Mouse (Mus musculus) hindbrain, embryonic 14.5 days (tissue): ENCODE data around the gene Pafah1b3. TPM values are rescaled to one million over a fixed set of nuclear protein-coding genes. Genes with fewer than 3 reads are reported as not detected.

Source experiments
- ATAC-seq: fragments of 200-750 bp; cut with Nextera tagmentation; 2 replicates; pipeline ENCODE4 v1.8.0; 2017; ENCODE audit warnings: moderate number of reproducible peaks, mild to moderate bottlenecking, moderate TSS enrichment, moderate library complexity; ENCODE audit not compliant: low FRiP score
- DNase-seq: peaks from one replicate; pipeline ENCODE4 v3.0.0-alpha.2; 2015; ENCODE audit warnings: low spot score
- H3K27ac ChIP-seq: fragments of 300-500 bp; sonication (generic); 2 replicates; pipeline ENCODE4 v1.5.1; 2014; ENCODE audit warnings: mild to moderate bottlenecking, moderate library complexity
- H3K27me3 ChIP-seq: fragments of 300-500 bp; sonication (generic); 2 replicates; pipeline ENCODE4 v1.6.1; 2014; ENCODE audit warnings: mild to moderate bottlenecking, low read length, mixed read lengths; ENCODE audit not compliant: control insufficient read depth, insufficient read depth
- H3K36me3 ChIP-seq: fragments of 300-500 bp; sonication (generic); replicated peaks from 2 replicates; pipeline ENCODE4 v1.6.1; 2014; ENCODE audit not compliant: control insufficient read depth, insufficient read depth
- H3K4me1 ChIP-seq: fragments of 300-500 bp; sonication (generic); replicated peaks from 2 replicates; pipeline ENCODE4 v1.6.1; 2014; ENCODE audit warnings: antibody characterized with exemption, low read length, mixed read lengths; ENCODE audit not compliant: control insufficient read depth, insufficient read depth
- H3K4me2 ChIP-seq: fragments of 300-500 bp; sonication (generic); replicated peaks from 2 replicates; pipeline ENCODE4 v1.6.1; 2014; ENCODE audit warnings: mild to moderate bottlenecking, moderate library complexity
- H3K4me3 ChIP-seq: fragments of 300-500 bp; sonication (generic); replicated peaks from 2 replicates; pipeline ENCODE4 v1.5.1; 2014; ENCODE audit warnings: mild to moderate bottlenecking, low read length
- H3K9ac ChIP-seq: fragments of 300-500 bp; sonication (generic); 2 replicates; pipeline ENCODE4 v1.6.1; 2014
- H3K9me3 ChIP-seq: fragments of 300-500 bp; sonication (generic); 2 replicates; pipeline ENCODE4 v1.6.1; 2016; ENCODE audit warnings: low read length; ENCODE audit not compliant: control insufficient read depth
- WGBS: fragments of 180-500 bp; shearing (Covaris S2); extraction: QIAGEN DNeasy Blood & Tissue Kit; methylation state at CpG from one replicate; pipeline ENCODE4 v1.1.7; 2014; 5-methylcytosine and 5-hydroxymethylcytosine counted together
- polyA plus RNA-seq: library from polyadenylated mRNA; unstranded; fragments of >200 nt; fragmentation: Nextera tagmentation; extraction: Ambion mirVana; gene quantifications from 2 replicates; pipeline ENCODE4 v1.2.1, GENCODE M21; 2014

The Pafah1b3 gene
- polyA plus RNA-seq, 1 experiment from 2014 or later, result 576 TPM

DNA sequence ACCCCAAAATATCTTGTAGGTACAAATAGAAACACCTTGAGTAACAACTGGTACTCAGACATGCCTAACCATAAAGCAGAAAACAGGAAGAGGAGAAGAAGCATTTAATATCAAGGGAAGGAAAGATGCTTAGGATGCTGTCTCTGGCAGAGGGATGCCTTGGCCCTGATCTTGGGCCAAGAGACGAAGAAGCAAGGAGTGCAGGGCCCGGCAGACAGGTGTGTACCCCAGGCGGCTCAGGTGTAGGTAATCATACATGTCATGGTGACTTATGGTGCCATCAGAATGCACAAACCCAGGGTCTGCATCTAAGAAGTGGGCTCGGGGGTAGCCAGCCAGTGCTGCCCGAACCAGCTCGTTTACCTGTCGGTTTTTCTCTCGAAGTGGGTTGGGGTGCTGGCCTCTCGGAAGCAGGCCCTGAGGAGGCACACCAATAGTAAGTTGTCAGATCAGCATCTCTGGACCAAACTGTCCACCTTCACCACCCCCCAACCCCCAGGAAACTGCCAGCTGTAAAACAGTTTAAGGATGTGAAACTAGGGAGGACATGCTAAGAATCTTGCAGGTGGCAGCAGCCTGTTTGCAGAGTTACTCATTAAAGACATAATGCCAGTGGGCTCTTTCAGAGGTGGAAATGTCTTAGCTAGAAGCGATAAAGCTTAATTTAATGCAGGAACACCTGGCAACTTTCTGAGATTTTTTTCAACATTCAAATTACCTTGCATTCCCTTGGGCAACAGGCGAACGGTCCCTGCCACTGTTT lies 2.6 kb downstream of the Pafah1b3 start:
- 89% methylated on average over 12 of the region's 12 CpGs for WGBS
- H3K27me3 ChIP-seq, result no peaks in the 10 kb centered on the region
- H3K36me3 ChIP-seq, result peaks cover 62% of the 10 kb centered on the region
- no peak overlapping the region; the same call in 1 of the 2 replicates for H3K9ac ChIP-seq
- H3K9me3 ChIP-seq, result no peaks in the 10 kb centered on the region
- no peak overlapping the region for H3K27ac ChIP-seq
- peaks cover 20% of the 10 kb centered on the region for H3K4me1 ChIP-seq
- H3K4me2 ChIP-seq, result no peak overlapping the region
- DNase-seq (no peak), ATAC-seq (no peak)
- H3K4me3 ChIP-seq, result 0 out of 2 replicates have a peak overlapping the region, but pooled peaks have one; percentile 79

DNA sequence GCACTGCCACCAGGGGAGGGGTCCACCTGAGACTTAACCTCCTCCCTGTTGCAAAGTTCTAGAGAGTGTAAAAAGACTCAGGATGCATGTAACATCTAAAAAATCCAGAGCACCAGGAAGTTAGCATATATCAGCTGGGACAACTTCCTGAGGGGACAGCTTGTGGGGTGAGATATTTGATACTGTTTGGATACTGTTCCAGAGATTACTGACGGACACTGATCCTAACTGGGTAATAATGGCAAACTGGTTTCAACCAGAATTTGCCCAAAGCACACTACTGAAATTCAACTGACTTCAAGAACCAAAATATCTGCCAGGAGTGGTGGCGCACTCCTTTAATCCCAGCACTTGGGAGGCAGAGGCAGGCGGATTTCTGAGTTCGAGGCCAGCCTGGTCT lies 3.3 kb downstream of the Pafah1b3 start:
- H3K27me3 ChIP-seq, result no peaks in the 10 kb centered on the region

DNA sequence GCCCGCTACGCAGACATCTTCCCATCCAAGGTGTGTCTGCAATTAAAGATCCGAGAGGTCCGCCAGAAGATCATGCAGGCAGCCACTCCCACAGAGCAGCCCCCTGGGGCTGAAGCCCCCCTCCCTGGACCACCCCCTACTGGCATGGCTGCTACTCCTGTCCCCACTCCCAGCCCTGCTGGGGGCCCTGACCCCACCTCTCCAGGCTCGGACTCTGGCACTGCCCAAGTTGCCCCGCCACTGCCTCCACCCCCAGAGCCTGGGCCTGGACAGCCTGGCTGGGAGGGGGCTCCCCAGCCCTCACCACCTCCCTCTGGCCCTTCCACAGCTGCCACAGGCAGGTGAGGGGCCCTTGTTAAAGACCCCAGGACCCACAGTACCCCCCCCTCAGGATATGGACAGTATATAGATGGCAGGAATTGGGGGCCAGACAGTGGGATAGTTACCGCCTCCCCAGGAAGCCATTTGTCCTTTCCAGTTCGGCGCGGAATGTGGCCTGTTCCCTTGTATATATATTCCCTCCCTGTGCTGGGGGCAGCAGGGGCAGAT lies 4.5 kb downstream of the Pafah1b3 start:
- no peak overlapping the region for H3K4me2 ChIP-seq
- H3K9ac ChIP-seq, result no peak overlapping the region
- DNase-seq, result no peak
- H3K9me3 ChIP-seq, result no peaks in the 10 kb centered on the region
- peaks cover 81% of the 10 kb centered on the region for H3K36me3 ChIP-seq
- H3K4me1 ChIP-seq, result peaks cover 16% of the 10 kb centered on the region
- ATAC-seq, result no peak
- no peak overlapping the region for H3K4me3 ChIP-seq
- no peaks in the 10 kb centered on the region for H3K27me3 ChIP-seq
- WGBS, result 86% methylated on average over 10 of the region's 10 CpGs
- 0 out of 2 replicates have a peak overlapping the region, but pooled peaks have one; percentile 8 for H3K27ac ChIP-seq

More for the DNA sequence above, 3.3 kb downstream of the Pafah1b3 start:
- WGBS, result 97% methylated on average over 4 of the region's 4 CpGs
- Histone ChIP-seq H3K4me3 (no peak overlapping the region), H3K4me1 (peaks cover 20% of the 10 kb centered on the region), H3K4me2 (no peak overlapping the region), H3K27ac (no peak overlapping the region), H3K36me3 (peaks cover 69% of the 10 kb centered on the region), H3K9me3 (no peaks in the 10 kb centered on the region), H3K9ac (no peak overlapping the region)
- DNase-seq (no peak), ATAC-seq (no peak)

- Histone ChIP-seq H3K27ac (peak overlapping the region; percentile 51; the same call in 1 of the 2 replicates), H3K4me3 (no peak overlapping the region), H3K4me1 (peaks cover 13% of the 10 kb centered on the region), H3K36me3 (peaks cover 93% of the 10 kb centered on the region), H3K9me3 (no peaks in the 10 kb centered on the region), H3K27me3 (no peaks in the 10 kb centered on the region), H3K4me2 (no peak overlapping the region), H3K9ac (no peak overlapping the region)
- DNase-seq (no peak), ATAC-seq (no peak)
- 41% methylated on average over 7 of the region's 7 CpGs for WGBS
These were observed 5.7 kb downstream of the Pafah1b3 start for GRCm38 (mm10) chr7:25292107-25292506.

GRCm38 (mm10) chr7:25290911-25291310 lies 6.9 kb downstream of the Pafah1b3 start:
- no peak overlapping the region for H3K4me2 ChIP-seq
- ATAC-seq (no peak), DNase-seq (no peak)
- 89% methylated on average over 2 of the region's 2 CpGs for WGBS
- H3K27me3 ChIP-seq, result no peaks in the 10 kb centered on the region
- H3K27ac ChIP-seq, result no peak overlapping the region
- no peak overlapping the region for H3K4me3 ChIP-seq
- peaks cover 100% of the 10 kb centered on the region for H3K36me3 ChIP-seq
- no peaks in the 10 kb centered on the region for H3K9me3 ChIP-seq
- no peak overlapping the region for H3K9ac ChIP-seq
- H3K4me1 ChIP-seq, result peaks cover 4% of the 10 kb centered on the region; the same call in 1 of the 2 replicates

DNA sequence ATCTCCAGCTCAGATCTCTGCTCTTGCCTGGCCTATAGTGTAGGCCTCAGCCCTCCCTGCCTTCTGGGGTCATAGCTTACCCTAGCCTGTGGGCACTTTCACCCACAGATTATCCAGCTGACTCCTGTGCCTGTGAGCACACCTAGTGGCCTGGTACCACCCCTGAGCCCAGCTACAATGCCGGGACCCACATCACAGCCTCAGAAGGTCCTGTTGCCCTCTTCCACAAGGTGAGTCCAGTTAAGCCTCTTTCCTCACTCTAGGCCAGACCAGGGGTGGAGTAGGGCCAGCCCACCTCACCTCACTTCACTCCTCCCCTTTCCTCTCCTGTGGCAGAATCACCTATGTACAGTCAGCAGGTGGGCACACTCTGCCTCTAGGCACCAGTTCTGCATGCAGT lies 7.3 kb downstream of the Pafah1b3 start:
- Histone ChIP-seq H3K36me3 (peaks cover 100% of the 10 kb centered on the region), H3K9ac (no peak overlapping the region), H3K27me3 (no peaks in the 10 kb centered on the region), H3K4me3 (no peak overlapping the region), H3K9me3 (no peaks in the 10 kb centered on the region), H3K4me1 (no peaks in the 10 kb centered on the region; the same call in 1 of the 2 replicates), H3K4me2 (no peak overlapping the region), H3K27ac (no peak overlapping the region)
- 95% methylated on average over 1 of the region's 1 CpGs for WGBS
- ATAC-seq, result no peak
- no peak for DNase-seq

GRCm38 (mm10) chr7:25289925-25290324 lies 7.9 kb downstream of the Pafah1b3 start:
- Histone ChIP-seq H3K36me3 (peaks cover 100% of the 10 kb centered on the region), H3K27ac (no peak overlapping the region), H3K9me3 (no peaks in the 10 kb centered on the region), H3K4me3 (no peak overlapping the region), H3K4me1 (no peaks in the 10 kb centered on the region; the same call in 1 of the 2 replicates), H3K9ac (no peak overlapping the region), H3K27me3 (no peaks in the 10 kb centered on the region), H3K4me2 (no peak overlapping the region)
- 99% methylated on average over 3 of the region's 3 CpGs for WGBS
- ATAC-seq (no peak), DNase-seq (no peak)

- Histone ChIP-seq H3K4me3 (no peak overlapping the region), H3K9ac (no peak overlapping the region), H3K27ac (no peak overlapping the region), H3K36me3 (peaks cover 91% of the 10 kb centered on the region), H3K9me3 (no peaks in the 10 kb centered on the region), H3K4me2 (no peak overlapping the region), H3K27me3 (no peaks in the 10 kb centered on the region), H3K4me1 (peaks cover 12% of the 10 kb centered on the region)
- DNase-seq, result no peak
- 86% methylated on average over 3 of the region's 3 CpGs for WGBS
- no peak for ATAC-seq
These were observed 9.1 kb downstream of the Pafah1b3 start for GRCm38 (mm10) chr7:25288721-25289120.

DNA sequence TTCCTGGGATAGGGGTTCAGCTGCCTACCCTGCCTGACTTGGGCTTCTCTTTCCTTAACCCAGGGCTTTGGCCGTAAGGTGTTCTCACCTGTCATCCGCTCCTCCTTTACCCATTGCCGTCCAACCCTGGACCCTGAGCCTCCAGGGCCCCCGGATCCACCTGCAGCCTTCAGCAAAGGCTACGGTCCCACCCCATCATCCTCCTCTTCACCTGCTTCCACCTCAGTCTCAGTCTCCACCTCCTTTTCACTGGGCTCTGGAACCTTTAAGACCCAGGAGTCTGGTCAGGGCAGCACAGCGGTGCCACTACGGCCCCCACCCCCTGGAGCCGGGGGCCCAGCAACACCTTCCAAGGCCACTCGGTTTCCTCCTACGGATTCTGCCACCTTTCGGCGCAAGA lies 9.8 kb downstream of the Pafah1b3 start:
- H3K4me2 ChIP-seq, result no peak overlapping the region
- H3K27ac ChIP-seq, result no peak overlapping the region
- 96% methylated on average over 12 of the region's 12 CpGs for WGBS
- H3K9me3 ChIP-seq, result no peaks in the 10 kb centered on the region
- H3K4me1 ChIP-seq, result peaks cover 19% of the 10 kb centered on the region
- no peak for DNase-seq
- no peak overlapping the region for H3K4me3 ChIP-seq
- ATAC-seq, result no peak
- H3K36me3 ChIP-seq, result peaks cover 84% of the 10 kb centered on the region
- H3K27me3 ChIP-seq, result no peaks in the 10 kb centered on the region
- no peak overlapping the region for H3K9ac ChIP-seq
